Mouse (Mus musculus) embryonic facial prominence, embryonic 14.5 days (tissue): ENCODE results near the gene Fgf10. TPM values are rescaled to one million over a fixed set of nuclear protein-coding genes. Genes with fewer than 3 reads are reported as not detected.

ENCODE experiments used
- ATAC-seq: fragments of 200-750 bp; cut with Nextera tagmentation; 2 replicates; pipeline ENCODE4 v1.8.0; 2017; ENCODE audit warnings: low read depth, moderate number of reproducible peaks, moderate TSS enrichment
- DNase-seq: peaks from one replicate; pipeline ENCODE4 v3.0.0-alpha.2; 2015; ENCODE audit warnings: low spot score
- H3K27ac ChIP-seq: fragments of 300-500 bp; sonication (generic); replicated peaks from 2 replicates; pipeline ENCODE4 v1.5.1; 2014; ENCODE audit warnings: low read depth, mild to moderate bottlenecking, low read length, moderate library complexity
- H3K27me3 ChIP-seq: fragments of 300-500 bp; sonication (generic); replicated peaks from 2 replicates; pipeline ENCODE4 v1.6.1; 2014; ENCODE audit warnings: low read length; ENCODE audit not compliant: control insufficient read depth, insufficient read depth
- H3K36me3 ChIP-seq: fragments of 300-500 bp; sonication (generic); 2 replicates; pipeline ENCODE4 v1.6.1; 2014; ENCODE audit warnings: low read length, mixed read lengths; ENCODE audit not compliant: control insufficient read depth, insufficient read depth
- H3K4me1 ChIP-seq: fragments of 300-500 bp; sonication (generic); 2 replicates; pipeline ENCODE4 v1.6.1; 2014; ENCODE audit warnings: antibody characterized with exemption, low read length; ENCODE audit not compliant: control insufficient read depth, insufficient read depth
- H3K4me2 ChIP-seq: fragments of 300-500 bp; sonication (generic); 2 replicates; pipeline ENCODE4 v1.6.1; 2014; ENCODE audit warnings: low read depth, mild to moderate bottlenecking, low read length, moderate library complexity, mixed read lengths
- H3K4me3 ChIP-seq: fragments of 300-500 bp; sonication (generic); 2 replicates; pipeline ENCODE4 v1.5.1; 2014; ENCODE audit warnings: low read depth, mild to moderate bottlenecking, low read length
- H3K9ac ChIP-seq: fragments of 300-500 bp; sonication (generic); 2 replicates; pipeline ENCODE4 v1.6.1; 2014; ENCODE audit warnings: low read depth, mild to moderate bottlenecking, low read length, moderate library complexity, mixed read lengths
- H3K9me3 ChIP-seq: fragments of 300-500 bp; sonication (generic); 2 replicates; pipeline ENCODE4 v1.6.1; 2016; ENCODE audit warnings: low read length; ENCODE audit not compliant: control insufficient read depth
- WGBS: fragments of 180-500 bp; shearing (Covaris S2); extraction: QIAGEN DNeasy Blood & Tissue Kit; methylation state at CpG from one replicate; pipeline ENCODE4 v1.1.7; 2014; 5-methylcytosine and 5-hydroxymethylcytosine counted together
- polyA plus RNA-seq: library from polyadenylated mRNA; unstranded; fragments of >200 nt; fragmentation: Nextera tagmentation; extraction: Ambion mirVana; gene quantifications from 2 replicates; pipeline ENCODE4 v1.2.1, GENCODE M21; 2014

Gene Fgf10
- polyA plus RNA-seq, 1 experiment from 2014 or later: 9.5 TPM

- WGBS: 89% methylated on average over 7 of the region's 7 CpGs
- Histone ChIP-seq H3K4me2 (no peak overlapping the region), H3K9ac (no peak overlapping the region), H3K4me1 (no peaks in the 10 kb centered on the region), H3K36me3 (no peaks in the 10 kb centered on the region), H3K27me3 (no peaks in the 10 kb centered on the region), H3K9me3 (no peaks in the 10 kb centered on the region), H3K27ac (no peak overlapping the region), H3K4me3 (no peak overlapping the region)
- ATAC-seq: no peak
- no peak for DNase-seq
Observed at GRCm38 (mm10) chr13:118658608-118659326, 10.8 kb upstream of the Fgf10 start.

- Histone ChIP-seq H3K36me3 (no peaks in the 10 kb centered on the region), H3K4me1 (no peaks in the 10 kb centered on the region), H3K9me3 (no peaks in the 10 kb centered on the region), H3K4me2 (no peak overlapping the region), H3K9ac (no peak overlapping the region), H3K4me3 (no peak overlapping the region), H3K27ac (no peak overlapping the region), H3K27me3 (no peaks in the 10 kb centered on the region)
- ATAC-seq (no peak), DNase-seq (no peak)
- WGBS: 81% methylated on average over 3 of the region's 3 CpGs
Observed at GRCm38 (mm10) chr13:118661664-118662063, 7.9 kb upstream of the Fgf10 start.

- Histone ChIP-seq H3K27ac (no peak overlapping the region), H3K27me3 (no peaks in the 10 kb centered on the region), H3K9ac (no peak overlapping the region), H3K4me2 (no peak overlapping the region), H3K4me3 (no peak overlapping the region), H3K36me3 (no peaks in the 10 kb centered on the region), H3K4me1 (no peaks in the 10 kb centered on the region), H3K9me3 (no peaks in the 10 kb centered on the region)
- DNase-seq: peak; percentile 26
- 76% methylated on average over 2 of the region's 2 CpGs for WGBS
- ATAC-seq: no peak
Observed at GRCm38 (mm10) chr13:118664901-118665300, 4.7 kb upstream of the Fgf10 start.

- no peaks in the 10 kb centered on the region for H3K27me3 ChIP-seq
- H3K9ac ChIP-seq: no peak overlapping the region
- no peak overlapping the region for H3K27ac ChIP-seq
- no peak overlapping the region for H3K4me2 ChIP-seq
- no peaks in the 10 kb centered on the region for H3K9me3 ChIP-seq
- no peak overlapping the region for H3K4me3 ChIP-seq
- no peaks in the 10 kb centered on the region for H3K36me3 ChIP-seq
- DNase-seq (no peak), ATAC-seq (no peak)
- WGBS: 82% methylated on average over 3 of the region's 3 CpGs
- H3K4me1 ChIP-seq: no peaks in the 10 kb centered on the region
Observed at GRCm38 (mm10) chr13:118679228-118679627, 9.6 kb downstream of the Fgf10 start.

- Histone ChIP-seq H3K4me3 (no peak overlapping the region), H3K4me1 (no peaks in the 10 kb centered on the region), H3K9ac (no peak overlapping the region), H3K36me3 (no peaks in the 10 kb centered on the region), H3K9me3 (no peaks in the 10 kb centered on the region), H3K4me2 (no peak overlapping the region), H3K27me3 (no peaks in the 10 kb centered on the region), H3K27ac (no peak overlapping the region)
- ATAC-seq (no peak), DNase-seq (no peak)
- 65% methylated on average over 2 of the region's 2 CpGs for whole genome bisulfite sequencing
Observed at GRCm38 (mm10) chr13:118693049-118693448, 23.5 kb downstream of the Fgf10 start.

GRCm38 (mm10) chr13:118695103-118695502 lies 25.5 kb downstream of the Fgf10 start:
- H3K36me3 ChIP-seq: no peaks in the 10 kb centered on the region
- no peak for ATAC-seq
- no peak overlapping the region for H3K4me2 ChIP-seq
- 13% methylated on average over 4 of the region's 4 CpGs for WGBS
- peak; percentile 16 for DNase-seq
- no peaks in the 10 kb centered on the region for H3K27me3 ChIP-seq
- H3K9ac ChIP-seq: no peak overlapping the region
- no peak overlapping the region for H3K4me3 ChIP-seq
- H3K4me1 ChIP-seq: no peaks in the 10 kb centered on the region
- H3K27ac ChIP-seq: no peak overlapping the region
- no peaks in the 10 kb centered on the region for H3K9me3 ChIP-seq

GRCm38 (mm10) chr13:118703727-118704126 lies 34.1 kb downstream of the Fgf10 start:
- Histone ChIP-seq H3K9me3 (no peaks in the 10 kb centered on the region), H3K9ac (no peak overlapping the region), H3K4me1 (no peaks in the 10 kb centered on the region), H3K27ac (no peak overlapping the region), H3K36me3 (no peaks in the 10 kb centered on the region), H3K4me2 (no peak overlapping the region), H3K27me3 (no peaks in the 10 kb centered on the region), H3K4me3 (no peak overlapping the region)
- ATAC-seq: no peak
- DNase-seq: no peak

GRCm38 (mm10) chr13:118705716-118706115 lies 36.1 kb downstream of the Fgf10 start:
- no peak overlapping the region for H3K27ac ChIP-seq
- WGBS: 78% methylated on average over 3 of the region's 3 CpGs

GRCm38 (mm10) chr13:118709912-118710311 lies 40.3 kb downstream of the Fgf10 start:
- 91% methylated on average over 1 of the region's 1 CpGs for WGBS
- H3K4me2 ChIP-seq: no peak overlapping the region
- ATAC-seq: no peak

More at GRCm38 (mm10) chr13:118705716-118706115, 36.1 kb downstream of the Fgf10 start:
- Histone ChIP-seq H3K4me2 (no peak overlapping the region), H3K9ac (no peak overlapping the region), H3K9me3 (no peaks in the 10 kb centered on the region), H3K4me1 (no peaks in the 10 kb centered on the region), H3K4me3 (no peak overlapping the region), H3K36me3 (no peaks in the 10 kb centered on the region), H3K27me3 (no peaks in the 10 kb centered on the region)
- DNase-seq: no peak
- no peak for ATAC-seq

More at GRCm38 (mm10) chr13:118709912-118710311, 40.3 kb downstream of the Fgf10 start:
- Histone ChIP-seq H3K27me3 (no peaks in the 10 kb centered on the region), H3K4me1 (no peaks in the 10 kb centered on the region), H3K9me3 (no peaks in the 10 kb centered on the region), H3K36me3 (no peaks in the 10 kb centered on the region), H3K4me3 (no peak overlapping the region), H3K27ac (no peak overlapping the region), H3K9ac (no peak overlapping the region)
- no peak for DNase-seq
